Mouse (Mus musculus) central nervous system, embryonic 14 days (tissue): ENCODE data around the gene Rps13. TPM values are rescaled to one million over a fixed set of nuclear protein-coding genes. Genes with fewer than 3 reads are reported as not detected.

Source experiments
- polyA plus RNA-seq: library from polyadenylated mRNA; depleted of rRNA; stranded (reverse); fragments of >200 nt; gene quantifications from 2 replicates; pipeline ENCODE4 v1.2.3, GENCODE M21; 2012; rRNA removed

Rps13 gene
- 965 and 1,002 TPM in 2 replicates for polyA plus RNA-seq

DNA sequence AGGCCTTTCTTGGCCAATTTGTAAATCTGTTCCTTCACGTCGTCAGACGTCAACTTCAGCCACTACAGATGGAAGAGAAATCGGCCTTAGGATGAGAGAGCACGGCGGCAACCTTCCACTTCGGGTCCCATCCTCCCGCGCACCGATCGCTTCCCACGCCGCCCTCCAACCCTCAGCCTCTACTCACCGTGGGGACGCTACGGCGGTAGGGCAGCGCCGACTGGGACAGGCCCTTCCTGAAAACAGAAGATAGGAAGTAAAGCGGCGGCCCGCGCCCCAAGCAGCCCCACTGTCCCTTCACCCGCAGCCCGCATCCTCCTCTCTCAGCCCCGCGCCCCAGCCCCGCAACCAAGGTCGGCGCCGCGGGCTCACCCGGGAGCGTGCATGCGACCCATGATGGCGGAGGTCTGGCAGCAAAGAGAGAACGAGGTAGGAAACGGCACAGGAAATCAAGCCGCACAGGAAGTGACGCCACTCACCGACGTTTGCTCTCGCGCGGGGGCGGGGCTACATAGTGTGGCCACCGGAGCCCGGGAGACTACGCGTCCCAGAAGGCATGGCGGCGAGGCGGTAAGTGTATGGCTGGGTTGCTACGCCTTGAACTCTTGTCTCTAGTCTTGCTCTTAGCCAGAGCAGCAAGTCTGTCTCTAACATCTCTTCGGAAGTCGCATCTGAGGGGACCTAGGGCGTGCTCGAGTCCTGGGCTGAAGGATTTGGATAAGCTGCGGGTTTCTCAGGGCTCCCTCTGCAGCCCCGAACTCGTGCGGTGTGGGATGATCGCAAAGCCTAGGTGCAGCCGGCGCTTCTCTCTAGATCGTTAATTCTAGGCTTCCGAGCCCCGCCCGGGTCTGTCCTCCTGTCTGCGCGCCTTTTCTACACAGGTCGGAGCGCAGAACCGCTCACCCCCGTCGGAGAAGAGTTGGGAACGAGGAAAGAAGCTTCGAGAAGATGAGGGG lies at the start of gene Rps13:
Rps13 (minus strand) TSS at position 483 of the 956 bp plus-strand sequence.

DNA sequence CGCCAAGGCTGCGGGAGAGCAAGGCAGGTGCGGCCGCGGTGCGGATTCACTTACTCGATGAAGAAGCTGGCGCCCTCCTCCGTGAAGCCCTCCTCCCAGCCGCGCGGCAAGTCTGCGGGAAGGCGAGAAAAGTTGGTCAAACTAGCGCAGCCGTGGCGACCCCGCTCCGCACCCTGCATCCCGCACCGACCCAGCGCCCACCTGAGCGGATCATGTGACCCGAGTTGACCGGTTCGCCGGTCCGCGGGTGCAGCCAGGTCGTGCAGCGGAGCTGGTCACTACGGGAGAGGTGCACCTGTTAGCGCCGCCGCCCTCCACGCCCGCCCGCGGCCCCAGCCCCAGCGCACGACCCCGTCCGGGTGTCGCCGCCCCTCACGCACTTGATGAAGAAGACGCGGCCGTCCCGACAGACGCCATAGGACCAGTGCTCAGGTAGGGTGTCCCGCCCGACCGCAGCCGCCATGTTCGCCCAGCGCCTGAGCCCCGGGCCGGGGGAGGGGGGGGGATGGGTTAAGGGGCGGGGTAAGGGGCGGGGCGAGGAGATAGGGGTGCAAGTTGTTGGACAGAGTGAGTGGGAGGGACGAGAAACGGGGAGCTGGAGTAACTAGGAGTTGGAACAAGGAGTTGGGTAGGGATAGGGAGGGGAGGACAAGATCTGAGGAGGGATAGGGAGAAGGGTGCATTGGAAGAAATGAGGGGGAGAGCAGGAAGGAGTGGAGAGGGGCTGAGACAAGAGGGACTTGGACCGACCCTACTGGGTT lies 25.9 kb downstream of the Rps13 start, which contains the start of gene Plekha7:
Plekha7 (minus strand) TSS at position 506 of the 761 bp plus-strand sequence.

Other genes with a start within 250 kb of the Rps13 start
- 1.2 and 1.6 TPM in 2 replicates for gene Gm4353, start 249.6 kb downstream of the Rps13 start, polyA plus RNA-seq
- 11.6 and 12.5 TPM in 2 replicates for gene Plekha7, start 25.8 kb downstream of the Rps13 start, polyA plus RNA-seq
- gene Pik3c2a, start 109.3 kb upstream of the Rps13 start, polyA plus RNA-seq, result 16.7 and 17.6 TPM in 2 replicates
- 15.7 and 19.2 TPM in 2 replicates for gene Nucb2, start 170.2 kb upstream of the Rps13 start, polyA plus RNA-seq